Mouse (Mus musculus) liver, adult 2 months (tissue): ENCODE measurements around the gene Fam166b.

Experiments used
- CTCF ChIP-seq: fragments of 200-500 bp; IDR thresholded peaks from 2 replicates; pipeline ENCODE4 v1.5.1; 2011; ENCODE audit warnings: low read depth, low read length, control low read depth
- POLR2A ChIP-seq: fragments of 200-500 bp; IDR thresholded peaks from 2 replicates; pipeline ENCODE4 v1.6.1; 2011; ENCODE audit warnings: low read length, control low read depth; ENCODE audit not compliant: insufficient read depth; ENCODE audit errors: extremely low read depth

DNA sequence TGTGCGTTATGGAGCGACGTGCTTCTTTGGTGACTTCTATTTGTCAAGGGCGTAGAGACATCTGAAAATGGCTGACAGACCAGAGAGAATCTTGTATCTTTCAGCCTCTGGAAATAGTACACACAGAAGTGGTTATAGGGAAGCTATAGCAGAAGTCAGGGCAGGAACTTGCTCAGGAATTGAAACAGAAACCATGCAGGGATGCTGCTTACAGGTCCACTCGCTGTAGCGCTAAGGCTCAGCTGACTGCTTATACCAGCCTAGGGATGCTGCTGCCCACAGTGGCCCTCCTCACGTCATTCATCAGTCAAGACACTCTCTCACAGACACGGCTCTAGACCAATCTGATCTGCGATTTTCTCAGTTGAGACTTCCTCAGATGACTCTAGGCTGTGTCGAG, 41.4 kb upstream of the Fam166b start:
- TF ChIP-seq POLR2A (no peak), CTCF (no peak)
